Mouse (Mus musculus): ENCODE data around the gene Olfr1412.
A peak's percentile ranks its signal among the peaks of the same experiment; 100 is the strongest.

GRCm38 (mm10) chr1:92611008-92611407, 25.4 kb downstream of the Olfr1412 start:
- TF ChIP-seq CTCF (IDR thresholded peaks at IDR 0.05; ENCODE audit: low read depth) (peak; percentile 90), EP300 (optimal IDR thresholded peaks at IDR 0.05) (no peak)
